Mouse (Mus musculus) monocyte, adult 59 days (primary cell): ENCODE measurements around the gene Zfp763. TPM values are rescaled to one million over a fixed set of nuclear protein-coding genes. Genes with fewer than 3 reads are reported as not detected.

Source experiments
- total RNA-seq, 2 experiments: library from RNA; stranded (reverse); gene quantifications; one replicate each; pipeline ENCODE4 v1.2.4; 2023

Gene Zfp763
- total RNA-seq, result 1 to 10 TPM in 1 of 2 experiments, under 1 TPM in 1; 0.73 to 2.8 TPM

GRCm38 (mm10) chr17:33032900-33033891 lies at the start of gene Zfp763:
Gene Zfp763 (minus strand): TSS chr17:33033402.

GRCm38 (mm10) chr17:33067958-33068357 lies 34.8 kb upstream of the Zfp763 start, which contains the start of gene 4921501E09Rik:
Gene 4921501E09Rik (minus strand): TSS chr17:33068058.

GRCm38 (mm10) chr17:32992699-32993474 lies 40.3 kb downstream of the Zfp763 start, which contains the start of gene Zfp952:
Gene Zfp952 (plus strand): TSS chr17:32993129.

Other genes starting within 250 kb of the Zfp763 start
- gene Zfp871, start 245.1 kb downstream of the Zfp763 start, total RNA-seq, result 10 to 100 TPM; 59.5 to 64.5 TPM
- under 1 TPM; 0.37 to 0.73 TPM for gene Zfp811, start 223.5 kb downstream of the Zfp763 start, total RNA-seq
- gene Zfp799, start 203.1 kb downstream of the Zfp763 start, total RNA-seq, result 1 to 10 TPM; 4.4 to 4.8 TPM
- 1 to 10 TPM; 3.3 to 4.1 TPM for gene Zfp870, start 141.8 kb downstream of the Zfp763 start, total RNA-seq
- gene Cyp4f14, start 116.1 kb downstream of the Zfp763 start, total RNA-seq, result not detected
- 10 to 100 TPM; 97.1 to 98.7 TPM for gene Cyp4f13, start 86.0 kb downstream of the Zfp763 start, total RNA-seq
- gene Zfp472, start 67.6 kb downstream of the Zfp763 start, total RNA-seq, result 1 to 10 TPM; 6.3 to 10.0 TPM
- gene Zfp952, start 40.3 kb downstream of the Zfp763 start, total RNA-seq, result 1 to 10 TPM; 7.1 to 7.4 TPM
- gene 4921501E09Rik, start 34.7 kb upstream of the Zfp763 start, total RNA-seq, result not detected
- 1 to 10 TPM; 2.6 to 2.7 TPM for gene Zfp563, start 55.9 kb upstream of the Zfp763 start, total RNA-seq
- gene Morc2b, start 106.3 kb upstream of the Zfp763 start, total RNA-seq, result not detected
- gene Olfr55, start 135.0 kb upstream of the Zfp763 start, total RNA-seq, result not detected
- gene Olfr239, start 157.9 kb upstream of the Zfp763 start, total RNA-seq, result not detected
- not detected for gene Olfr1564, start 188.3 kb upstream of the Zfp763 start, total RNA-seq
- 1 to 10 TPM; 4.7 to 5.0 TPM for gene Zfp955a, start 221.7 kb upstream of the Zfp763 start, total RNA-seq
- under 1 TPM; 0.13 to 0.15 TPM for gene Olfr63, start 231.3 kb upstream of the Zfp763 start, total RNA-seq